Mouse (Mus musculus) mouse embryonic stem cell (cell line): ENCODE results near the gene Wasf3.

ENCODE experiments used
- in situ Hi-C, 2 experiments: fragments of 300-500 bp; cut with MboI; formaldehyde crosslinking; loops; 1 replicate in 1 of 2; 3 replicates in 1 of 2; pipeline ENCODE4 v1.14.3; 2019 to 2020; ENCODE audit warnings: low sequenced_read_pairs in 2 of 2, low pct_unique_long_range_greater_than_20kb in 1 of 2, mixed read lengths in 1 of 2; ENCODE audit not compliant: unreplicated experiment in 1 of 2

The Wasf3 gene

GRCm38 (mm10) chr5:146384935-146385591 lies at the start of gene Wasf3:
Gene Wasf3 (plus strand): TSS chr5:146384985.
- in situ Hi-C loops = no loop called here

- in situ Hi-C loops = no loop called here
These were observed 46.7 kb upstream of the Wasf3 start for GRCm38 (mm10) chr5:146338064-146338463.

GRCm38 (mm10) chr5:146340037-146340436 lies 44.7 kb upstream of the Wasf3 start:
- in situ Hi-C loops = no loop called here

GRCm38 (mm10) chr5:146344911-146345686 lies 39.7 kb upstream of the Wasf3 start:
- in situ Hi-C loops = no loop called here

GRCm38 (mm10) chr5:146347081-146347480 lies 37.7 kb upstream of the Wasf3 start:
- in situ Hi-C loops = no loop called here

- in situ Hi-C loops = no loop called here
These were observed 35.6 kb upstream of the Wasf3 start for GRCm38 (mm10) chr5:146349183-146349582.

- in situ Hi-C loops = loop anchor here in 1 of 2 experiments (25.0 kb wide), 1 partner anchor 137 kb away; the partner anchor contains the start of genes Gm6370 and Gm6408
These were observed 34.0 kb upstream of the Wasf3 start for GRCm38 (mm10) chr5:146350784-146351183.

GRCm38 (mm10) chr5:146352006-146352405 lies 32.8 kb upstream of the Wasf3 start:
- in situ Hi-C loops = loop anchor here in 1 of 2 experiments (25.0 kb wide), 1 partner anchor 135 kb away; the partner anchor contains the start of genes Gm6370 and Gm6408

GRCm38 (mm10) chr5:146360386-146360785 lies 24.4 kb upstream of the Wasf3 start:
- in situ Hi-C loops = loop anchor here in 1 of 2 experiments (25.0 kb wide), 1 partner anchor 127 kb away; the partner anchor contains the start of genes Gm6370 and Gm6408

GRCm38 (mm10) chr5:146362711-146363110 lies 22.1 kb upstream of the Wasf3 start:
- in situ Hi-C loops = loop anchor here in 1 of 2 experiments (25.0 kb wide), 1 partner anchor 125 kb away; the partner anchor contains the start of genes Gm6370 and Gm6408

GRCm38 (mm10) chr5:146368356-146368755 lies 16.4 kb upstream of the Wasf3 start:
- in situ Hi-C loops = loop anchor here in 1 of 2 experiments (25.0 kb wide), 1 partner anchor 119 kb away; the partner anchor contains the start of genes Gm6370 and Gm6408

- in situ Hi-C loops = loop anchor here in 1 of 2 experiments (25.0 kb wide), 1 partner anchor 118 kb away; the partner anchor contains the start of genes Gm6370 and Gm6408
These were observed 15.8 kb upstream of the Wasf3 start for GRCm38 (mm10) chr5:146368971-146369370.

GRCm38 (mm10) chr5:146370794-146371193 lies 14.0 kb upstream of the Wasf3 start:
- in situ Hi-C loops = loop anchor here (10.0 to 25.0 kb wide), 2 partner anchors 104 to 117 kb away; partner anchors contain the start of genes Gm6370 (in 1 of the 2) and Gm6408 (in 1 of the 2)

- in situ Hi-C loops = loop anchor here (10.0 to 25.0 kb wide), 2 partner anchors 102 to 114 kb away; partner anchors contain the start of genes Gm6370 (in 1 of the 2) and Gm6408 (in 1 of the 2)
These were observed 11.5 kb upstream of the Wasf3 start for GRCm38 (mm10) chr5:146373238-146373637.

GRCm38 (mm10) chr5:146376601-146377000 lies 8.2 kb upstream of the Wasf3 start:
- in situ Hi-C loops = loop anchor here in 1 of 2 experiments (10.0 kb wide), 1 partner anchor 98 kb away; no protein-coding TSS in a partner anchor

- in situ Hi-C loops = no loop called here
These were observed 4.7 kb upstream of the Wasf3 start for GRCm38 (mm10) chr5:146380041-146380440.

GRCm38 (mm10) chr5:146382268-146382667 lies 2.5 kb upstream of the Wasf3 start:
- in situ Hi-C loops = no loop called here

GRCm38 (mm10) chr5:146383401-146383800 lies 1.4 kb upstream of the Wasf3 start:
- in situ Hi-C loops = no loop called here

- in situ Hi-C loops = no loop called here
These were observed 1.2 kb downstream of the Wasf3 start for GRCm38 (mm10) chr5:146385989-146386388.
